Mouse (Mus musculus) hematopoietic stem cell, adult 5-6 weeks (primary cell): ENCODE results near the gene Nrip1. TPM values are rescaled to one million over a fixed set of nuclear protein-coding genes. Genes with fewer than 3 reads are reported as not detected.

Source experiments
- ATAC-seq, 2 experiments: fragments of 125-278 bp in 1 of 2; replicated peaks in 1 of 2; 2 replicates each; pipeline ENCODE4 v1.8.0; 2016 to 2017; ENCODE audit warnings: inconsistent platforms in 2 of 2, mild to moderate bottlenecking in 2 of 2, moderate number of reproducible peaks in 2 of 2, low read depth in 1 of 2, moderate TSS enrichment in 1 of 2; ENCODE audit not compliant: low FRiP score in 2 of 2, poor library complexity in 2 of 2, severe bottlenecking in 2 of 2, insufficient read depth in 1 of 2, low TSS enrichment in 1 of 2
- total RNA-seq: library from RNA; stranded (forward); fragments of 172-1452, 232-1000 nt; gene quantifications from 2 replicates; pipeline ENCODE4 v1.2.3, GENCODE M21; 2017

Gene Nrip1
- total RNA-seq, 1 experiment from 2014 or later, result 66.5 TPM

GRCm38 (mm10) chr16:76324411-76325314 lies 49.0 kb downstream of the Nrip1 start:
- no peak for ATAC-seq

GRCm38 (mm10) chr16:76323594-76324307 lies 49.9 kb downstream of the Nrip1 start:
- peak; percentile 65 to 69 for ATAC-seq

GRCm38 (mm10) chr16:76323141-76323540 lies 50.5 kb downstream of the Nrip1 start:
- no peak for ATAC-seq

GRCm38 (mm10) chr16:76321527-76322165 lies 52.0 kb downstream of the Nrip1 start:
- no peak for ATAC-seq

- ATAC-seq, result no peak
Observed at GRCm38 (mm10) chr16:76320118-76320473, 53.5 kb downstream of the Nrip1 start.

GRCm38 (mm10) chr16:76319364-76320117 lies 54.1 kb downstream of the Nrip1 start:
- no peak for ATAC-seq

- no peak for ATAC-seq
Observed at GRCm38 (mm10) chr16:76318331-76318922, 55.2 kb downstream of the Nrip1 start.

GRCm38 (mm10) chr16:76316940-76317822 lies 56.4 kb downstream of the Nrip1 start:
- no peak for ATAC-seq

- ATAC-seq, result no peak
Observed at GRCm38 (mm10) chr16:76315642-76316041, 58.0 kb downstream of the Nrip1 start.

- no peak; a peak in 1 of 4 replicates for ATAC-seq
Observed at GRCm38 (mm10) chr16:76314013-76314950, 59.3 kb downstream of the Nrip1 start.

GRCm38 (mm10) chr16:76312887-76313420 lies 60.7 kb downstream of the Nrip1 start:
- ATAC-seq, result no peak

GRCm38 (mm10) chr16:76310791-76311190 lies 62.8 kb downstream of the Nrip1 start:
- no peak for ATAC-seq

GRCm38 (mm10) chr16:76310286-76310685 lies 63.3 kb downstream of the Nrip1 start:
- ATAC-seq, result no peak

GRCm38 (mm10) chr16:76309280-76309679 lies 64.3 kb downstream of the Nrip1 start:
- peak; percentile 35 to 56; a peak in 3 of 4 replicates for ATAC-seq

- no peak for ATAC-seq
Observed at GRCm38 (mm10) chr16:76307039-76307438, 66.6 kb downstream of the Nrip1 start.
